Mouse (Mus musculus): ENCODE measurements at regions not wholly inside any gene's neighbourhood (a gene's known extent, or its start where the extent isn't known, plus 50 kb on each side); places are given as distances from the start of the nearest gene placed in this dataset.

- no peak for DNase-seq (ENCODE audit: low spot score)
Measured at GRCm38 (mm10) chr9:112723346-112723745, 487.6 kb upstream of the Arpp21 start.

- no peak for DNase-seq (ENCODE audit: low spot score)
Measured at GRCm38 (mm10) chr9:112722501-112722900, 486.8 kb upstream of the Arpp21 start.

GRCm38 (mm10) chr9:112715197-112715762 is 479.5 kb upstream of the Arpp21 start:
- no peak for DNase-seq (ENCODE audit: low spot score)

- no peak for DNase-seq (ENCODE audit: low spot score)
Measured at GRCm38 (mm10) chr9:112678866-112679265, 443.1 kb upstream of the Arpp21 start.

- no peak for DNase-seq (ENCODE audit: low spot score)
Measured at GRCm38 (mm10) chr9:112675232-112675631, 439.5 kb upstream of the Arpp21 start.
